Mouse (Mus musculus) megakaryocyte, embryonic 14.5 days (primary cell): ENCODE measurements around the gene Hk3.

ENCODE experiments used
- FLI1 ChIP-seq: IDR thresholded peaks from 2 replicates; pipeline ENCODE4 v1.6.1; 2012; ENCODE audit warnings: low read length, inconsistent platforms, mixed read lengths
- GATA1 ChIP-seq: IDR thresholded peaks from 3 replicates; pipeline ENCODE4 v1.6.1; 2012; ENCODE audit warnings: mixed read lengths, low read length, inconsistent platforms, borderline replicate concordance

- TF ChIP-seq GATA1 (no peak), FLI1 (no peak)
Observed at GRCm38 (mm10) chr13:54960491-54960890, 60.7 kb downstream of the Hk3 start.
